Mouse (Mus musculus) bone marrow, adult 2 months (tissue): ENCODE data around the gene Polr2b.

ENCODE experiments used
- CTCF ChIP-seq: fragments of 200-500 bp; IDR thresholded peaks from 2 replicates; pipeline ENCODE4 v1.5.1; 2011; ENCODE audit warnings: low read length, control low read depth; ENCODE audit not compliant: control insufficient read depth, insufficient read depth
- POLR2A ChIP-seq: fragments of 200-500 bp; IDR thresholded peaks from 2 replicates; pipeline ENCODE4 v1.6.1; 2011; ENCODE audit warnings: low read depth, mild to moderate bottlenecking, control low read depth, low read length, borderline replicate concordance; ENCODE audit not compliant: control insufficient read depth

- no peak for TF ChIP-seq POLR2A
- no peak for TF ChIP-seq CTCF
Measured at GRCm38 (mm10) chr5:77361006-77361405, 51.1 kb downstream of the Polr2b start.
